Mouse (Mus musculus) lung, embryonic 16.5 days (tissue): Measurements from ENCODE around the gene Tdp1. TPM values are rescaled to one million over a fixed set of nuclear protein-coding genes. Genes with fewer than 3 reads are reported as not detected.

Source experiments
- ATAC-seq: fragments of 200-750 bp; cut with Nextera tagmentation; 2 replicates; pipeline ENCODE4 v1.8.0; 2017; ENCODE audit warnings: low read depth, mild to moderate bottlenecking, moderate library complexity
- H3K27ac ChIP-seq: fragments of 300-500 bp; sonication (generic); 2 replicates; pipeline ENCODE4 v1.5.1; 2014; ENCODE audit warnings: mild to moderate bottlenecking, control low read depth, low read length
- H3K27me3 ChIP-seq: fragments of 300-500 bp; sonication (generic); 2 replicates; pipeline ENCODE4 v1.6.1; 2014; ENCODE audit warnings: low read depth, low read length, mixed read lengths; ENCODE audit not compliant: control insufficient read depth, insufficient read depth
- H3K36me3 ChIP-seq: fragments of 300-500 bp; sonication (generic); 2 replicates; pipeline ENCODE4 v1.6.1; 2014; ENCODE audit warnings: low read length; ENCODE audit not compliant: control insufficient read depth, insufficient read depth
- H3K4me1 ChIP-seq: fragments of 300-500 bp; sonication (generic); replicated peaks from 2 replicates; pipeline ENCODE4 v1.6.1; 2014; ENCODE audit warnings: low read length, mixed read lengths; ENCODE audit not compliant: control insufficient read depth, insufficient read depth
- H3K4me2 ChIP-seq: fragments of 300-500 bp; sonication (generic); 2 replicates; pipeline ENCODE4 v1.6.1; 2014; ENCODE audit warnings: low read depth, low read length, control low read depth
- H3K4me3 ChIP-seq: fragments of 300-500 bp; sonication (generic); 2 replicates; pipeline ENCODE4 v1.5.1; 2014; ENCODE audit warnings: mild to moderate bottlenecking, low read length, control low read depth
- H3K9ac ChIP-seq: fragments of 300-500 bp; sonication (generic); 2 replicates; pipeline ENCODE4 v1.6.1; 2014; ENCODE audit warnings: low read length, control low read depth
- H3K9me3 ChIP-seq: fragments of 300-500 bp; sonication (generic); 2 replicates; pipeline ENCODE4 v1.6.1; 2016; ENCODE audit warnings: low read length; ENCODE audit not compliant: control insufficient read depth
- WGBS: fragments of 180-500 bp; shearing (Covaris S2); extraction: QIAGEN DNeasy Blood & Tissue Kit; methylation state at CpG from one replicate; pipeline ENCODE4 v1.1.7; 2014; 5-methylcytosine and 5-hydroxymethylcytosine counted together
- polyA plus RNA-seq: library from polyadenylated mRNA; unstranded; fragments of >200 nt; fragmentation: Nextera tagmentation; extraction: Ambion mirVana; gene quantifications from 2 replicates; pipeline ENCODE4 v1.2.1, GENCODE M21; 2015

Gene Tdp1
- polyA plus RNA-seq, 1 experiment from 2014 or later = 63.5 TPM

DNA sequence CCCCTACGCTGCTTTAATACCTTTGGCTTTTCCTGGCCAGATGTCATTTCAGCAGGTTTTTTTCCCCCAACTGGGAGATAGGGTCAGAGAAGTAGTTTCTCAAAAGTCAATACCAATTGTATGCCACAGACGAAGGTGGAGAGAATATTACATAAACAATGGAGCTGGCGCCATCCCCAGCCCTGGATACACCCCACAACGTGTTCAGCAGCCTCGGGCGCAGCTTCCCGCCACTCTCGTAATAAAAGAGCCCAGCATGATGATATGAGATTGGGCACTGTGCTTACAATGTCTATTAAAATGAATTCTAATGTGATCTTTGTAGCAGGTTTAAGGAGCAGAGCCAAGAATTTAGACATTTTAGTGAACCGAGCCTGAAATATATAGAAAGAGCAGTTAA is 28.3 kb upstream of the Tdp1 start:
- 73% methylated on average over 9 of the region's 9 CpGs for whole genome bisulfite sequencing

DNA sequence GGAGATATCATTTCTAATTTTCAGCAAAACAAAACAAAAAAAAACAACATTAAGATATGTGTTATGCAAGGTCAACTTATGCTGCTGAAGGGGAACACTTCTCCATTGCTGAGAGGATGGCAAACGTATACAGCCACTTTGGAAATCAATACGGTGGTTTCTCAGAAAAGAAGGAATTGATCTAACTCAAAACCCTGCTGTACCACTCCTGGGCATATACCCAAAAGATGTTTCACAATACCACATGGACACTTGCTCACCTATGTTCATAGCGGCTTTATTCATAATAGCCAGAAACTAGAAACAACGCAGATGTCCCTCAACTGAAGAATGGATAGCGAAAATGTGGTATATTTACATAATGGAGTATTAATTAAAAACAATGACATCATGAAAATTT is 25.7 kb upstream of the Tdp1 start:
- 92% methylated on average over 5 of the region's 5 CpGs for WGBS
- Histone ChIP-seq H3K4me3 (no peak overlapping the region), H3K27ac (no peak overlapping the region), H3K9ac (no peak overlapping the region), H3K4me1 (no peaks in the 10 kb centered on the region), H3K36me3 (no peaks in the 10 kb centered on the region; the same call in 1 of the 2 replicates), H3K27me3 (no peaks in the 10 kb centered on the region), H3K4me2 (no peak overlapping the region), H3K9me3 (no peaks in the 10 kb centered on the region)
- ATAC-seq = no peak

More for the DNA sequence above, 28.3 kb upstream of the Tdp1 start:
- Histone ChIP-seq H3K36me3 (peaks cover 2% of the 10 kb centered on the region; the same call in 1 of the 2 replicates), H3K4me2 (no peak overlapping the region), H3K27ac (no peak overlapping the region), H3K9me3 (no peaks in the 10 kb centered on the region), H3K4me1 (no peaks in the 10 kb centered on the region), H3K27me3 (no peaks in the 10 kb centered on the region), H3K9ac (no peak overlapping the region), H3K4me3 (no peak overlapping the region)
- no peak for ATAC-seq

- Histone ChIP-seq H3K4me3 (no peak overlapping the region), H3K36me3 (no peaks in the 10 kb centered on the region), H3K9ac (no peak overlapping the region), H3K27ac (no peak overlapping the region), H3K4me1 (no peaks in the 10 kb centered on the region), H3K4me2 (no peak overlapping the region), H3K27me3 (no peaks in the 10 kb centered on the region), H3K9me3 (no peaks in the 10 kb centered on the region)
- 63% methylated on average over 3 of the region's 3 CpGs for WGBS
- no peak for ATAC-seq
Observed at GRCm38 (mm10) chr12:99859391-99860100, 24.8 kb upstream of the Tdp1 start.

DNA sequence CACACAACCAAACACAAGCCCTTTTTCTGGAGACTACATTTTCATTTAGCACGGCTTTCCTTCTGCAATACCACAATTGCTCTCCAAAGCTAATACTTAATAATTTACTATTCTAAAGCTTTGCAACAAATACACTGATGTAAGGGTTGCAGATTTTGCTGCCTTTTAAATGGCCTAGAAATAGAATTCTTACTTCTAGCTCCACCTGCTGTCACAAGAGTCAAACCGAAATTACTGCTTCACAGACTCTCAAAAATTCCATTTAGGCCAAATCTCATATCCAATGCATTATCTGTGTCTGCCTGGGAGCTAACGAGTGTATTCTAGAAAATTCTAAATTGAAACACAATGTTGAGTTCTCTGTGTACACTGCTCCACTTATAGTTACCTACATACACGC is 23.3 kb upstream of the Tdp1 start:
- Histone ChIP-seq H3K9me3 (no peaks in the 10 kb centered on the region), H3K27ac (no peak overlapping the region), H3K36me3 (no peaks in the 10 kb centered on the region), H3K4me3 (no peak overlapping the region), H3K4me2 (no peak overlapping the region), H3K4me1 (no peaks in the 10 kb centered on the region), H3K9ac (no peak overlapping the region), H3K27me3 (no peaks in the 10 kb centered on the region)
- no peak for ATAC-seq
- WGBS = 74% methylated on average over 4 of the region's 4 CpGs

GRCm38 (mm10) chr12:99864613-99865012 is 19.7 kb upstream of the Tdp1 start:
- no peak overlapping the region for H3K9ac ChIP-seq
- H3K36me3 ChIP-seq = no peaks in the 10 kb centered on the region
- no peak overlapping the region for H3K4me3 ChIP-seq
- H3K27me3 ChIP-seq = no peaks in the 10 kb centered on the region
- H3K4me1 ChIP-seq = no peaks in the 10 kb centered on the region
- no peaks in the 10 kb centered on the region for H3K9me3 ChIP-seq
- ATAC-seq = no peak
- H3K27ac ChIP-seq = no peak overlapping the region
- H3K4me2 ChIP-seq = no peak overlapping the region

- no peak overlapping the region for H3K4me3 ChIP-seq
- 83% methylated on average over 1 of the region's 1 CpGs for WGBS
- H3K9me3 ChIP-seq = no peaks in the 10 kb centered on the region
- H3K27me3 ChIP-seq = no peaks in the 10 kb centered on the region
- H3K9ac ChIP-seq = no peak overlapping the region
- H3K4me1 ChIP-seq = no peaks in the 10 kb centered on the region
- H3K36me3 ChIP-seq = no peaks in the 10 kb centered on the region
- no peak for ATAC-seq
- H3K27ac ChIP-seq = no peak overlapping the region
- no peak overlapping the region for H3K4me2 ChIP-seq
Observed at GRCm38 (mm10) chr12:99868821-99869220, 15.5 kb upstream of the Tdp1 start.

- Histone ChIP-seq H3K27me3 (no peaks in the 10 kb centered on the region), H3K27ac (no peak overlapping the region), H3K4me1 (no peaks in the 10 kb centered on the region), H3K9ac (no peak overlapping the region), H3K4me3 (no peak overlapping the region), H3K36me3 (no peaks in the 10 kb centered on the region), H3K9me3 (no peaks in the 10 kb centered on the region), H3K4me2 (no peak overlapping the region)
- ATAC-seq = no peak
- 61% methylated on average over 3 of the region's 3 CpGs for WGBS
Observed at GRCm38 (mm10) chr12:99873443-99873842, 10.9 kb upstream of the Tdp1 start.

GRCm38 (mm10) chr12:99874609-99875008 is 9.7 kb upstream of the Tdp1 start:
- no peak overlapping the region for H3K4me2 ChIP-seq
- no peak overlapping the region for H3K4me3 ChIP-seq
- no peak for ATAC-seq
- H3K9me3 ChIP-seq = no peaks in the 10 kb centered on the region
- no peaks in the 10 kb centered on the region for H3K36me3 ChIP-seq
- H3K4me1 ChIP-seq = no peaks in the 10 kb centered on the region
- H3K27me3 ChIP-seq = no peaks in the 10 kb centered on the region
- no peak overlapping the region for H3K9ac ChIP-seq
- 82% methylated on average over 6 of the region's 6 CpGs for WGBS
- no peak overlapping the region for H3K27ac ChIP-seq

DNA sequence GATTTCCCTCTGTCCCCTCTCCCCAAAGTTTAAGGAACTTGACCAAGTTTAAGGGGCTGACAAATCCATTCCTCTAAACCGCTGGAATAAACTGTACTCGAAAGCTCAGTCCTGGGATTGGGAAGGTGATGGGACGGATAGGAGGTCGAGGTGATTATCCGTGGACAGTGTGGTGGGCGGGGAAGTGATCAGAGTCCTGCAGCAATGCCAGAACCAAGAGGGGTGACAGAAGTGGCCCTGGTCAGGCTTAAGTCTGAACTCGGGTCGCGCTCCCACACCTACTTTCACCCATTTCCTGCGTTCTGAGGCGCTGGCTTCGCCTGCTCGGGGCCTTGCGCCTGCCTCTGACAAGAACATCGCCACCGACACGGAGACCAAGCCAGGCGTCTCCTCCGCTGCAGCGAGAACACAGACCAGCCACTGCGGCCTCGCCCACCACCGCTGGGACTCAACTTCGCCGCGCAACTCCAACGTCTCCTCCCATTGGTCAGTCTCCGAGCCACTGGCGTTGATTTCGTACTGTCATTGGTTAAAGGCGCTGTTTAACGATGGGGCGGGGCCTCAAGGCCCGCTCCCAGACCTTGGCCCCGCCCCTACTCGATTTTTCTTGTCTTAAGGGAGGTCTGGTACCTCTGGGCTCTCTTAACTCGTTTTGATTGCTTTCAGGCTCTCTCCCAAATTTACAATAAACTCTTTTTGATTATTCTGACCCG is 1.2 kb upstream of the Tdp1 start:
- Histone ChIP-seq H3K4me3 (peak overlapping the region; percentile 74), H3K36me3 (no peaks in the 10 kb centered on the region), H3K4me2 (peak overlapping the region; percentile 71), H3K4me1 (peaks cover 17% of the 10 kb centered on the region), H3K9ac (peak overlapping the region; percentile 73), H3K27ac (peak overlapping the region; percentile 93), H3K27me3 (no peaks in the 10 kb centered on the region), H3K9me3 (no peaks in the 10 kb centered on the region)
- peak; percentile 95 for ATAC-seq
- under 1% methylated on average over 38 of the region's 38 CpGs for WGBS
